Mouse (Mus musculus): ENCODE data around the gene Doc2g.
"Not testable (repeated sequence)": the region's sequence is repeated elsewhere in the genome, so short reads cannot be mapped to it uniquely, and the experiment has no call there.

DNA sequence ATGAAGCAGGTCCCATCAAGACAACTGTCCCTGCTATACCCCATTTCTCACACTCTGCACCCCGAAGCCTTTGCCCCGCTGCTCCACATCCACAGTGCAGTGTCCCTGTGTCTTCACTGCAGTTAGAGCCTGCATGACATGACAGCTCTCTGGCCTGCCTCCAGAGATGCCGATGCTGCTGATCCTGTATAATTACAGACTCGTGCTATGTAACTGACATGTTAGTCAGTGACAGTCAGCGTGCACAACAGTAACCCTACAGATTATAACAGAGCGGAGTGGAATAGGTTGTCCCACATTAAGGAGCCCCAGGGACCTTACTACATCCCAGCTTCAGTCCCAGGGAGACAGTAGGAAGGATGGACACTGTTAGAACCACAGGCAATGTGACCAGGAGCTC lies 28.5 kb upstream of the Doc2g start:
- TF ChIP-seq POLR2A (IDR thresholded peaks at IDR 0.05; ENCODE audit: low read depth, low read length); CTCF (IDR thresholded peaks at IDR 0.05; ENCODE audit: borderline replicate concordance, insufficient read depth, low read length): not testable (repeated sequence)

Measured in embryonic fibroblast, embryonic 13.5 days (primary cell).